Mouse (Mus musculus) embryonic fibroblast, embryonic 13.5 days (primary cell): ENCODE results near the gene Lipa.

ENCODE experiments used
- CTCF ChIP-seq: IDR thresholded peaks from 2 replicates; pipeline ENCODE4 v1.5.1; 2011; ENCODE audit warnings: mild to moderate bottlenecking, control low read depth, low read length, moderate library complexity, borderline replicate concordance; ENCODE audit not compliant: insufficient read depth
- POLR2A ChIP-seq: IDR thresholded peaks from 2 replicates; pipeline ENCODE4 v1.6.1; 2011; ENCODE audit warnings: low read depth, mild to moderate bottlenecking, control low read depth, low read length, moderate library complexity

DNA sequence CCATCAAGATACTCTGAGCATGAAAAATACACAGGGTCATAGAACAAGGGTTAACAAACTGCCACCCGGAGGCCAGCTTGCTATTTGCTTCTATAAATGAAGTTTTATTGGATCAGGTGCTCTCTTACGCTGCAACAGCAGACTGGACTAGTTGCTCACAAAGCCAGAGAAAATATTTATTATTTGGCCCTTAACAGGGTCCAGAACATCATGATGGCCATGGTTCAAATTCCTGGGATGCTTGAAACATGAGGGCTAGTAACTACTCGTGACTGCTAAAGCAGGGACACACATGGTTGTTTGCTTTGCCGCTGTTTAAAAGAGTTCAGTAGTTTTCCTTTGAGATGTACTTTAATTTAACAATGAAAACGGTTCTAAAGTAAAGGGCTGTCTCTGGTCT is 24.7 kb upstream of the Lipa start:
- TF ChIP-seq CTCF, result no peak
- TF ChIP-seq POLR2A, result no peak
